Mouse (Mus musculus) adrenal gland (tissue): ENCODE data around the gene Capn11.

ENCODE experiments used
- intact Hi-C: fragments of 180-260 bp; cut with DNase I; formaldehyde crosslinking; loops from one replicate; pipeline ENCODE4 v1.15.1; 2025

The Capn11 gene

DNA sequence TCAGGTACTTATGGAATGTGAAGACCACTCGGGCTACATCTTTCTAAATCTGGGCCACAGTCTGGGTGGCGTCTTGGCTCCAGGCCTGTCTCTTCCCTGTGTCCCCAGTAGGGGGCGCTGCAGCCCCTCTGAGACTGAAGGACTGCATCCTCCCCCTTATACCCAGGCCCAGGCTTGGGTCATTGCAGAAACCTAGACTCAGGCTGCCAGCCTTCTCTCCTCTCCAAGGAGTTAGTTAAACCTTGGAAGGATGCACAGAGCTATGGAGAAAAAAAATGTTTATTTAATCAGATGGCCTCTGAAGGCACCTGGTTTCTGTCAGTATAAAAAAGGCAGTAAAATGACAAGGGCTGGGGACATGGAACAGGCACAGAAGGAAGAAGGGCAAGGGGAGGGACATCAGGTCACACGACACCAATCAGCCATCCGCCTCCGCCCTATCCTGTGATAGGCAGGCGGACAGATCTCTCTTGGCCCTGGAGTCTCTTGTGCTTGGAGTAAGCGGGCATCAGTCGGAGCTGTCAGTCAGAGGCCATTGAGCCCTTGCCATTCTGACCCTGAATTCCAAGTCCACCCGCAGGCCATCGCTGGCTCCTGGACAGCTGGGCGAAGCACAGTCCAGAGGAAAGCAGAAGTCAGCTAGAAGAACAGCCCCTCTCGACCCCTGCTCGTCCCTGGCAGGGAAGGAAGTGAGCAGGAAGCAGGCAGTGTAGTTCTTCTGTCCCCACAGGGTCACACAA is 74.0 kb downstream of the Capn11 start:
- intact Hi-C loops: loop anchor here (5.0 kb wide), 1 partner anchor 57 kb away; no protein-coding TSS in a partner anchor

DNA sequence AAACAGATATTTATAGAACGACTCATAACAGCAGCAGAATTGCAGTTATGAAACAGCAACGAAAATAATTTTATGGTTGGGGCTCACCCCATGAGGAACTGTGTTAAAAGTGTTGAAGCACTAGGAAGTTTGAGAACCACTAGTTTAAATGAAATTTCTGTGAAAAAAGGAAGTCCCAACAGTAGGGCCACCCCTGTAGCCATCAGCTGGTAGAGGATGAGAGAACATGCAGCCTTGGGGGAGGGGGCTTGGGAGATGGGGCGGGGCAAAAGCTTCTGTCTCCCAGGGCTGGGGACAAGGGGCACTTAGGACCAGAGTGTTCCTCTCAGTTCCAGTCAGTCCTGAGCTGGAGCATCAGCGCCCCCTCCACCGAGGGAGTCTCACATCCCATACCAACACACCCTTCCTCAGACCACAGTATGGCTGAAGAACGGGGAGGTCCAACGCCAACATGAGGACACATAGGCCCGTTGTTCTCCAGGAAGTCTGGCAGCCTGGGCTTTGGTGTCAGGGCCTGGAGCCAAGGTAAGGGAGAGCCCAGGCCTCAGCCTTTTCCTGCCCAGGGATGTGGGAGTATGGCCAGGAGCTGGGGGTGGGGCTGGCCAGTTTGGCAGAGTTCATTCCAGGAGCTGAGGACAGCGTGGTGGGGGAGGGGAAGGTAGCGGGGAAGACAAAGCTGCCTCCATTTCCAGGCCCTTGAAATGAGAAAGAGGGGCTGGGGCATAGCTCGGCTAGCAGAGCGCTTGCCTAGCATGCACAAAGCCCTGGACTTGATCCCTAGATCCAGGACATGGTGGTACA is 74.8 kb downstream of the Capn11 start:
- intact Hi-C loops: loop anchor here (5.0 kb wide), 1 partner anchor 58 kb away; no protein-coding TSS in a partner anchor

- intact Hi-C loops: loop anchor here (2.0 to 5.0 kb wide), 2 partner anchors 44 to 59 kb away; no protein-coding TSS in a partner anchor
These were observed 76.3 kb downstream of the Capn11 start for GRCm38 (mm10) chr17:45582715-45583355.

DNA sequence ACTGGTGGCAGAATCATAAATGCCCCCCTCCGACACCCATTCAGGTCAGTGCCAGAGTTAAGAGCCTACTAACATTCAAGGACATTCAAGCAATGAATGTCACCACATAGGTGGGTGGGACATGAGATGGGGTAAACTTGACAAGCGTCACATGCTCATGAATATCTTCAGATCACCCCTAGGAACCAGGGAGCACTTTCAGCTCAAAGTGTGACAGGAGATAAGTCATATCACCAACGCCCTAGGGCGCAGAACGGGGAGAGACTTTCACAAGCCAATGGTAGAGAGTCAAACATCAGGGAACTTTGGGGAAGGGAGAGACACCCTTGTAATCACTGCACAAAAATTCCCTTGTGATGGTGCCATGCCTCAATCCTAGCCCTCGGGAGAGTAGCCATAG is 76.9 kb downstream of the Capn11 start:
- intact Hi-C loops: loop anchor here (2.0 to 5.0 kb wide), 2 partner anchors 45 to 60 kb away; no protein-coding TSS in a partner anchor

DNA sequence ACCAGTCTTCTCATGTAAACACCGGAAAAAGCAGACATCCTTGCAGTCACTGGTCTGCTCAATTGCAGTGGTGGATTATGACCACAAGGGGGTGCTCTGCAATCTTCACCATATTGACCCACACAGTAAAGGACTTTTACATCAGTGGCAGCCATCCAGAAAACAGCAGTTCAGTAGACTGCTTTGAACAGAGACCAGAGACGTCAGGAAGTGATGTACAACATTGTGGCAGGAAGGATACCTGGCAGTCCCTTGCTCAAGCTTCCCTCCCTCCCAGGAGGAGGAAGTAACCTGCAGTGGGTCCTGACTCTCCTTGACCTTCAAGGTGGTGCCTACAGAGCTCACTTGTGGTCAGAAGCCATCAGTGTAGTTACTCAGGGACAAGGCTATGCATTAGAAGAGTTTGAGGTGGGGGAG is 77.5 kb downstream of the Capn11 start:
- intact Hi-C loops: loop anchor here (5.0 kb wide), 1 partner anchor 61 kb away; no protein-coding TSS in a partner anchor

DNA sequence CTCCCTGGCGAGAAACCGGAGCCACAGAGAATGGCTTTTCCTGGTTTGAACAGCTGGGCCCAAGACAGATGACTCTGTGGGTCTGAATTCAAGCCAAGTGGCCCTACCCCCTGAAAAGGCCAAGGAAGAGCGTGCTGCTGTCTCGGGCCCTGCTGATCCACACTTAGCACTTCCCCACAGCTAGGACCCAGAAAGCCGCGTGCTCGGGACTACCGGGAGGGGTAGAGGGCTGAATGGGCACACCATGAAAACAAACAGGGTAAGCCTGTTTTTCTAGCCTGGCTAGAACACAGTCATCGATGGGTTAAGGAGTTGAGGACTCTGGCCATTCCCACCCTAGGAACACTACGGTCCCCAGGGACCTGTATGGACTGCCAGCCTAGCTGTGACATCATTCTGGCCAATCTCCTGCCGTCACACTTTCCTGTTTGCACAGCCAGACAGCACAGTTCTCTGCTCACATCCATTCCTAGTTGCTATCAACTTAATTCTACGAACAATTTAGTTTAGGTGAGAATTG is 78.1 kb downstream of the Capn11 start:
- intact Hi-C loops: loop anchor here (5.0 kb wide), 1 partner anchor 61 kb away; no protein-coding TSS in a partner anchor
